11 mouse cellular contexts compared by ENCODE assay signal in the genomic region with DNA sequence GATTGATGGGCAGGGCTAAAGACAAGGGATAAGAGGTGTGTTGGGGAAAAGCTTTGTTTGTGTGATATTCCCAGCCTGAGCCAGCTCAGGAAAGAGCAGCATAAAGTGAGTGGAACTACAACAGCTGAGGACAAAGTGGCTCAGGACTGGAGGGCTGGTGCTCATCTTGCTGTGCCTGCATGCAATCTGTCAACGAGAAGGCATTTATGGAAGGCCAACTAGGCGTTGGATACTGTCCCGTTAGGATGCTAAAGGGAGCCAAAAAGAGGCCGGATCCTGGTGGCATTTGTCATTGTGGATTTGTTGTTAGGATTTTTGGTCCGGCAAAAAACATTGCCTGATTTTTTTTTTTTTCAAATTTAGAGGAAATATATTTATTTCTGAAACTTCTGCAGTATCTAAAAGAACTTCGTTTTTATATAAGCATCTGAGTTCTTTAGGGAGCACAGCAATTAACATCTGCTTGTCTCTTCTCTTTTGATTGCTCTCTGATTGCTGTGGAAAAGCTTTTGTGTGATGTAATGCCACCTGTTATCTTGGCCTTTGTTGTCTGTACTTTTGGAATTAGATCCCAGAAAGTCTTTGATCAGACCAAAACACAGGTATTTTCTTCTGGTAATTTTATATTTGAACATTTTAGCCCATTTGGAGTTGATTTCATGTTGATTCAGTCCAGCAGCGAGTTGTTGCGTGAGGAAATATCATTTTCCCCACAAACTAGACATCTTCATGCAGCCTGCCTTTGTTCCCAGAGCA. TPM values are rescaled to one million over a fixed set of nuclear protein-coding genes. Genes with fewer than 3 reads are reported as not detected.
DNase-seq lines count a peak whose midpoint lies in the region; ATAC-seq and TF ChIP-seq lines count a peak whose summit lies in the region.
"Had no signal": no experiment of that assay in that cellular context is flagged by ENCODE, and none has a peak within 500 bp of the region (broad histone marks: within the 10 kb centered on the region; RNA-seq: fewer than 3 reads in every experiment).

No protein-coding gene starts in this region.

- H3K4me2 ChIP-seq in liver, embryonic 12.5 days = peak overlapping the region; percentile 43

- ATAC-seq in liver, embryonic 12.5 days = no peak

- peak; percentile 83 for DNase-seq in heart, adult 11 months
- DNase-seq in heart, adult 8-10 months (ENCODE audit: low spot score) = no peak
- peak; percentile 10 for DNase-seq in lung, postnatal 36 days
- no peak for DNase-seq in lung, adult 2 months
- peak; percentile 46 to 50 for DNase-seq in cerebellum, postnatal 36 days
- no peak for DNase-seq in kidney, postnatal 36 days
- DNase-seq in right cerebral cortex, postnatal 4 days = no peak

- H3K9ac ChIP-seq in liver, embryonic 12.5 days = no peak overlapping the region

- 61% methylated on average over 8 of the region's 8 CpGs for WGBS in lung, adult 2 months
- WGBS in liver, embryonic 12.5 days (ENCODE audit: insufficient replicate concordance) = 65% methylated on average over 8 of the region's 8 CpGs

- peaks cover 3% of the 10 kb centered on the region; the same call in 1 of the 2 replicates for H3K4me1 ChIP-seq in lung, adult 2 months (ENCODE audit: control insufficient read depth, insufficient read depth, low read length)
- peaks cover 60% of the 10 kb centered on the region for H3K4me1 ChIP-seq in liver, embryonic 12.5 days

- peak overlapping the region; percentile 68; the same call in 1 of the 2 replicates for H3K27ac ChIP-seq in liver, embryonic 12.5 days

- TF ChIP-seq CTCF in lung, adult 2 months (IDR thresholded peaks at IDR 0.05; ENCODE audit: insufficient read depth, low read length) = no peak

- H3K27me3 ChIP-seq in liver, embryonic 12.5 days (replicated peaks) = no peaks in the 10 kb centered on the region

- TF ChIP-seq POLR2A in lung, adult 2 months (IDR thresholded peaks at IDR 0.05; ENCODE audit: borderline replicate concordance, extremely low read depth, low read depth, low read length) = no peak

- no peaks in the 10 kb centered on the region for H3K9me3 ChIP-seq in liver, embryonic 12.5 days (replicated peaks)

- H3K36me3 ChIP-seq in liver, embryonic 12.5 days = peaks cover 18% of the 10 kb centered on the region

- H3K4me3 ChIP-seq in lung, adult 2 months (replicated peaks; ENCODE audit: extremely low read depth, low read depth, low read length) = no peak overlapping the region
- H3K4me3 ChIP-seq in liver, embryonic 12.5 days = peak overlapping the region; percentile 8; the same call in 1 of the 2 replicates

RNA-seq across cellular contexts. Expression of a gene that starts 49.2 kb away (rescaled TPM):
- under 1 TPM in 1 of 4 experiments, not detected in 3; 0.17 TPM for total RNA-seq in heart, adult 8-10 months (2022)
- not detected in 2 replicates for polyA plus RNA-seq in lung, adult 2 months (2012; rRNA removed)
- 0.19 and 0.42 TPM in 2 replicates for polyA plus RNA-seq in liver, embryonic 12.5 days (2016; fragmentation: Nextera tagmentation; extraction: Ambion mirVana)
- total RNA-seq: liver, adult 2 months; neutrophil, adult 5-6 weeks had no signal
- polyA plus RNA-seq: C2C12 had no signal

RNA-seq across cellular contexts. Expression of a gene that starts 49.7 kb away (rescaled TPM):
- 10 to 100 TPM in 3 of 4 experiments, 1 to 10 TPM in 1; 9.8 to 13.4 (median 11.0) TPM for total RNA-seq in heart, adult 8-10 months (2022)
- 2.0 and 2.6 TPM in 2 replicates for polyA plus RNA-seq in lung, adult 2 months (2012; rRNA removed)
- 73.6 and 74.7 TPM in 2 replicates for polyA plus RNA-seq in liver, embryonic 12.5 days (2016; fragmentation: Nextera tagmentation; extraction: Ambion mirVana)

Comparison
In these comparisons a context has a peak if more than half of its experiments do, and no peak if none do; other contexts are left out.
1. DNase-seq: peak in heart, adult 11 months (single experiment), lung, postnatal 36 days (single experiment) and cerebellum, postnatal 36 days (2 of 2); none in heart, adult 8-10 months (single experiment), lung, adult 2 months (single experiment), kidney, postnatal 36 days (0 of 2) and right cerebral cortex, postnatal 4 days (single experiment).
2. RNA of a gene that starts 49.7 kb away (polyA plus RNA-seq): 73.6 to 74.7 TPM in liver, embryonic 12.5 days; 2.0 to 2.6 TPM in lung, adult 2 months; every median in the first group is over 10 times any median in the second.